Mouse (Mus musculus) stomach, postnatal 0 days (tissue): ENCODE results near the gene Gm15517.

Experiments
- CTCF ChIP-seq: IDR thresholded peaks from 2 replicates; pipeline ENCODE4 v1.5.1; 2016; ENCODE audit warnings: antibody characterized with exemption, low read depth, mild to moderate bottlenecking, moderate library complexity
- EP300 ChIP-seq: optimal IDR thresholded peaks from 2 replicates; pipeline ENCODE3; 2016; ENCODE audit warnings: antibody characterized with exemption

GRCm38 (mm10) chr7:44240712-44241111 lies 20.5 kb upstream of the Gm15517 start:
- TF ChIP-seq CTCF: no peak
- no peak for TF ChIP-seq EP300
